Mouse (Mus musculus): ENCODE measurements around the gene E330017A01Rik.

DNA sequence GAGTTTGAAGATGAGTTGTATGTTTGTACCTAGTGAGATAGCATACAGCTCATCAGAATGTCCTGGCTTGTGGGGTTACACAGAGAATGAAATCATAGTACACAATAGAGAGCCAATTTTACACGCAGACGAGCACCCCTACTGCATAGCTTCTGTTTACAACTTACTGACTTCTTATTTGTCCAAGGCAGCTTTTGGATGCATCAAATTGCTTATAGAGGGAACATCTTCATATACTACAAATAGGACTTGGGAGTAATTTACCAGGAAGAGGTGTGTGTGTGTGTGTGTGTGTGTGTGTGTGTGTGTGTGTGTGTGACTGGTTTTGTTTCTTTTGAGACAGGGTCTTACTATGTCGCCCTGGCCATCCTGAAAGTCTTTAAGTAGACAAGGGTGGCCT, 30.0 kb upstream of the E330017A01Rik start:
- no peak for TF ChIP-seq MYOG (IDR thresholded peaks at IDR 0.05; ENCODE audit: control insufficient read depth in 1 of 3, insufficient read depth in 1 of 3, insufficient read length in 2 of 3, low read depth in 2 of 3)
- TF ChIP-seq CEBPB (IDR thresholded peaks at IDR 0.05; ENCODE audit: insufficient read depth, poor library complexity, severe bottlenecking) = no peak

Measured in myocyte (in vitro differentiated cells).